Mouse (Mus musculus) lung, adult 2 months (tissue): ENCODE measurements around the gene Pigq.

Experiments used
- CTCF ChIP-seq: fragments of 200-500 bp; IDR thresholded peaks from 2 replicates; pipeline ENCODE4 v1.5.1; 2011; ENCODE audit warnings: mild to moderate bottlenecking, low read length, control low read depth; ENCODE audit not compliant: insufficient read depth
- POLR2A ChIP-seq: fragments of 200-500 bp; IDR thresholded peaks from 2 replicates; pipeline ENCODE4 v1.6.1; 2011; ENCODE audit warnings: low read depth, mild to moderate bottlenecking, control low read depth, low read length, borderline replicate concordance; ENCODE audit errors: extremely low read depth

- TF ChIP-seq CTCF, result no peak
- no peak for TF ChIP-seq POLR2A
These were observed 31.4 kb downstream of the Pigq start for GRCm38 (mm10) chr17:25913186-25913876.
